Mouse (Mus musculus): ENCODE results near the gene Psenen.

Gene Psenen

DNA sequence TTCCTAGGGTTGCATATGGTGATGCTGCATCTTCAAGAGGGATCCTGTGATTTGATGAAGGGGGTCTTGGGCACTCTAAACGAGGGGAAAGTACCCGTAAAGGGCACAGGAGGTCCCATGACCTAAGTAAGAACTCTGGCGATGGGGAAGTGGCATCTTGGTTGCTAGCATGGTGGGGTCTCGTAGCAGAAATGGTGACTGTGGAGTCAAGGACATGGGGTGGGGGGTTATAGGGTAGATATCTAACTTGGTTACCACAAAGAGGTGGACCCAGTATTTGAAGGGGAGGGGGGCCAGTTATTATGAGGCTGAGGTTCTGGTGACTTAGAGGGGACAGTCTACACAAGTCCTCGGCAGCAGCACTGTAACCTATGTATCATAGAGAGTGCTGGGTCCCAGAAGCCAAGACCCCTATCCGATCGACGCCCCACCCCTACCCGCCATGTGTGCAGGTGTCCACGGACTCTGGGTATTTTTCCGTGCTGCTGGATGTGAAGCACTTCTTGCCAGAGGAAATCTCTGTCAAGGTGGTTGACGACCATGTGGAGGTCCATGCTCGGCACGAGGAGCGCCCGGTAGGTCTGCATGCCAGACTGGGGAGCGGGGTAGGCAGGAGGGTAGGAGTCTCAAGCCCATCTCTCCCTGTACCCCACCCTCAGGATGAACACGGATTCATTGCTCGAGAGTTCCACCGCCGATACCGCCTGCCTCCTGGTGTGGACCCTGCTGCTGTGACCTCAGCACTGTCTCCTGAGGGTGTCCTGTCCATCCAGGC is 9.4 kb downstream of the Psenen start:
- DNase-seq (ENCODE audit: low spot score in 2 of 2): no peak

DNA sequence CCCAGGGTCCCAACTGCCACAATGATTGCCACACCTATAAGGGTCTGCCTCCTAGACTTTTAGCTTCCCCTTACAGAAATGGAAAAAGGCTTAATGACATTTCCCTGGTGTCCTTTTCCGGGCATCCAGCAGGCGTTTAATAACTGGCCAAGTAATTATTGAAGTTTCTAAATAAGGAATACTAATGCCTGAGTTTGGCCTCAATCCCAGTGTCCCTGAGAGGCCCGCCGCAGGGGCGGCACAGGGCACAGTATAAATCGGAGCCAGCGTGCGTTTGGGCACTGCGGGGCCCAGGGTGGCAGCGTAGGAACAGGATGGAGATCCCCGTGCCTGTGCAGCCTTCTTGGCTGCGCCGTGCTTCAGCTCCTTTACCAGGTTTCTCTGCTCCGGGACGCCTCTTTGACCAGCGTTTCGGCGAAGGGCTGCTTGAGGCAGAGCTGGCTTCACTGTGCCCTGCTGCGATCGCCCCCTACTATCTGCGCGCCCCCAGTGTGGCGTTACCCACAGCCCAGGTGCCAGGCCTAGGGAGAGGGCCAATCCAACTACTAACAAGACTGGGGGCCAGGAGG is 10.3 kb downstream of the Psenen start:
- peak in 1 of 2 experiments; percentile 48 for DNase-seq (ENCODE audit: low spot score in 2 of 2)

DNA sequence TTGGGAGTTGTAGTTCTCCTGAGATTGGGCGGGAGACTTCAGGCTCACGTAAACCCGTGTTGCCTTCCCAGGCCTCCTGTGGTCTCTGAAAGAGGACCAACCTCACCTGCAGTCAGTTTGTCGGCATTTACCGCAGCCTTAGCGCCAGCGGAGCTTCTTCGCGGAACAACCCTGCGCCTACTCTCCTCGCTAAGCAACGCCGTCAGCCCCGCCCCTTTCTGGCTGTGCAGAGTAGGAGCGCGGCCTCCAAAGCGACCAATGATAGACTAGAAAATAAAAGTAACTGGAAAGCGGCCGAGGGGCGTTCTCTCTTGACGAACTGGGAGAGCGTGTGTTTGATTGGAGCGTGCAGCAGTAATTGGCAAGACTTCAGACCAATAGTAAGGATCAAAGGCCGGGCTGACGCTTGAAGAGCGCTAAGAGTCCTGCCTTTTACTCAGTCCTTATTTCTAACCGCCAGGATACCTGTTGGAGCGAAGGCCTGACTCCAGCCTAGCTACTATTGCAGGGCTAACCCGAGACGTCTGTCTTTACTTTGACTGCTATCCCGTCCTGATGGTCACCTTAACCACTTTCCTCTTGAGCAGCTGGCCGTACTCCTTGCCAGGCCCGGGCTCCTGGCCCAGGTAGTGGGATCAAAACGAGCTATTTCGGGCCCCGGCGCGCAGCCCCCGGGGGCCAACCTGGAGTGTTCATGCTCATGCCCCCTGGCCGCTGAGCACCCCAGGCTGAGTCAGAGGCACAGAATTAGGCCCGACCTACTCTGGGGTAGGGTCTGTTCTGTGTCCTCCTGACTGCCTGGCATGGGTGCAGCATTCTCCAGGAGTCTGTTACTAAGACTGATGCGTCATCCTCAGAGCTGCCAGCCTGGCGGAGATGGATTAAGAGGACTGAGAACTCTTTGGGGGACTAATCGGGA is 11.1 kb downstream of the Psenen start, which contains the start of the genes Hspb6 and Proser3:
Hspb6 (plus strand) TSS at position 77 of the 919 bp plus-strand sequence.
Proser3 (minus strand) TSS at position 198 of the 919 bp plus-strand sequence.
- DNase-seq (ENCODE audit: low spot score in 2 of 2): peak; percentile 95

DNA sequence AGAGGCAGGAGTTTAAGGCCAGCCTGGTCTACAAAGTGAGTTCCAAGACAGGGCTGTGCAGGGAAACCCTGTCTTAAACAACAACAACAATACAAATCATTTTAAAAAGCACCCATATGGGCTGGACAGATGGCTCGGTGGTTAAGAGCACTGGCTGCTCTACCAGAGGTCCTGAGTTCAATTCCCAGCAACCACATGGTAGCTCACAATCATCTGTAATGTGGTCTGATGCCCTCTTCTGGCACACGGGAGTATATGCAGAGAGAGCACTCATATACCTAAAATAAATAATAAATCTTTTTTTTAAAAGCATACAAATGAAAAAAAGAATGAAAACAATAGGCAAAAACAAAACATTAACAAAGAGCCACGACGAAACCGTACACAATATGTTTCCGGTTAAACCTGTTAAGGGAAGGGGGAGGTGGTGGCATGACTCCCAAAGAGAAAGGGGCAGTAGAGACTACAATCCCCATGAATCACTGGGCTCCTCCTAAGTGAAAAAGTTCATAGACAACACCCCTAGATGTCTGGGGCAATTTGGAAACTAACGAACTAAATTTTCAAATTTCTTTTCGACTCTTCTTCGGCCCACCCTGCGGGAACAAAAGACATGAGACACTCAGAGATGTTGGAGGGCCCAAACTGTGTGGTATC is 11.9 kb downstream of the Psenen start:
- DNase-seq (ENCODE audit: low spot score in 2 of 2): no peak

DNA sequence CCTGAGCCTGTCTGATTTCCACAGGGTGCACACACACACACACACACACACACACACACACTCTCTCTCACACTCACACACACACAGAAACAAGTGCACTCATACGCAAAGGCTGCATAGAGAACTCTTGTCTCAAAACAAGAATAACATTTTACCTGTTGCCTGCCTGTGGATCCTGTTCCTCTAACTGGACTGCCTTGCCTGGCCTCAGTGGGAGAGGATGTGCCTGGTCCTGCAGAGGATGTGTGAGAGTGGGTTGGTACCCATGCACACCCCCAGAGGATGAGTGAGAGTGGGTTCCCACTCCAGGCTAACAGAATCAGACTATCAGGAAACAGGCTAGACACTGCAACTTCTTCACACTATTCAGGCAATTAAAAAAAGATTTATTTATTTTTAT is 12.8 kb downstream of the Psenen start:
- no peak for DNase-seq (ENCODE audit: low spot score in 2 of 2)

DNA sequence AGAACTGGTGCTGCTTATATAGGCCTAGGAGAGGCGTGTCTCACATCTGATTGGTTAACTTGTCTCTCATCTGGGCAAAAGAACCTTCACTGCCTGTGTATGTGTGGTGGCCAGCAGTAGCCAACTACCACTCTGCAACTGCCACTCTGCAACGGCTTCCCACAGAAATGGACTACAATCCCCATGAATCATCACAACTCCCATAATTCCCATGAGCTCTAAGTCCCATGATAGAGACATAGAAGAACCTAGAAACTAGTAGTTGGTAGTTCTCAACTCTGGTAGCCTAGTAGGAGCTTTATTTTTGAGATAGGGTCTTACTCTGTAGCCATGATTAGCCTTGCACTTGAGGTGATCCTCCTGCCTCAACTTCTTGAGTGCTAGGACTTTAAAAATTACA is 13.5 kb downstream of the Psenen start:
- DNase-seq (ENCODE audit: low spot score in 2 of 2): no peak

DNA sequence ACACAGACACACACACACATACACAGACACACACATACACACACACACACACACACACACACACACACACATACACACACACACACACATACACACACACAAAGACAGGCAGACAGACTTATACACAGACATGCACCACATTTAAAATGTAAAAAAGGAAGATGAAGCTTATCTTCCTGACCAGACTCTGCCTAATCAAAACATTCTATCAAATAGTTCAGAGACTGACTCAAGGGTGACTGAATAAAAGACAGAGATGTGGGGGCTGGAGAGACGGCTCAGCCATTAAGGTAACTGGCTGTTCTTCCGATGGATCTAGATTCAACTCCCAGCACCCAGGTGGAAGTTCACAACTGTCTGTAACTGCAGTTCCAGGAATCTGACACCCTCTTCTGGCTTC is 19.1 kb downstream of the Psenen start:
- DNase-seq (ENCODE audit: low spot score in 2 of 2): no peak

DNA sequence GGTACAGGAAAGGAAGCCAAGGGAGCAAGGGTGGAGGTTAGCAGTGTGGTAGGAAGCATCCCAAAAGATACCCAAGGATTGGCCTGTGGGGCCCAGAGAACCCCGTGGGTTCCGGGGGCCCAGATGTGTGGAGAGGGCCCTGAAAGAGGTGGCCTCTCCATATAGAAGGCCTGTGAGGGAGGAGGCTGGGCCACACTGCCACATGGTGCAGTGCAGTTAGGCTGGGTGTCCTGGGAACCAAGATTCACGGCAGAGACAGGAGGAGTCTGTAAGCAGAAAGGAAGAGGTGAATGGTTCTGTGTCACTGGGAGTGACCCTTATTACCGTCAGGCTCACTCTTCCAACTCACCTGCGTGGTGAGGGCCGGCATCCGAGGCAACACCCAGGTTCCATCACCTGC is 22.9 kb downstream of the Psenen start:
- no peak for DNase-seq (ENCODE audit: low spot score in 2 of 2)

DNA sequence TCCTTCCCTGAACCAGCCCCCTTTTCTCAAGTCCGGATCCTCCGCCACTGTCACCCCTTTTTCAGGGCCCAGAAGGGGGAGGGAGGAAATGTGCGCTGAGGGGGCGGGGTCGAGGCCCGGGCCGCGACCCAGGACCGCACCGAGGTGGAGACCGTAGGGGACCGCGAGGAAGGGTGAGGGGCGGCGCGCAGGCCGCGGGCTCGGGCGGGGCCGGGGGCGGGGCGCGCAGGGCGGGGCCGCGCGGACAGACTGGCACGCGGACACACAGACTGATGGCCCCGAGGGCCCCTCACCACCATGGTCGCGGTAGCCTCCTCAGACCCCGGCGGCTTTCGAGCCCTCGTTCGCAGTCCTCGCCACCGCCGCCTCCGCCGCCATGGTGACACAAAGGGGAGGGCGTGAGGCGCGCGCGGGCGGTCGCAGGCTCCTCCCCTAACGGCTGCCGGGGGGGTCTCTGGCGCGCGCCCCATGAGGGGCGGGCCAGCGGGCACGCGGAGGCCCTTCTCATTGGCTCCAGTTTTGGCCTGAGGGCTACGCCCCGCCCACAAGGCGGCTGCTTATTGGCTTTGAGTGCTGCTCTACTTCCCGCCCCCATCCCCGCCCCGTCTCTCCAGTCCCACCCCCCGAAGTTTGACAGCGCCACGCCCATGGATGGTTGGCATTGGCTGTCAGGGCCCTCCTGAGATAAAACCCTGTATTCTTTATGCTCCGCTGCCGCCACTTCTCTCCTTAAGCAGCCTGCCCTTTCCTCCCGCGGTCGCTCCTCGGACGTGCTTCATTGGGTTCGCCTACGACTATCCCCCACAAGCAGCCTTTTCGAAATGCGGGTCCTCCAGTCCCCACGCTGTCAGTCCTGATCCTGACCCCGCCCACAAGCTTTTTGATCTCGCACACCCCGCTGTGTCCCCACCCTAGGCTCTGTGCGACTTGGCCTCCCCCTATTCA is 28.5 kb downstream of the Psenen start, which contains the start of gene Arhgap33:
Arhgap33 (minus strand) TSS at position 428 of the 945 bp plus-strand sequence.
- peak; percentile 97 for DNase-seq (ENCODE audit: low spot score in 2 of 2)

DNA sequence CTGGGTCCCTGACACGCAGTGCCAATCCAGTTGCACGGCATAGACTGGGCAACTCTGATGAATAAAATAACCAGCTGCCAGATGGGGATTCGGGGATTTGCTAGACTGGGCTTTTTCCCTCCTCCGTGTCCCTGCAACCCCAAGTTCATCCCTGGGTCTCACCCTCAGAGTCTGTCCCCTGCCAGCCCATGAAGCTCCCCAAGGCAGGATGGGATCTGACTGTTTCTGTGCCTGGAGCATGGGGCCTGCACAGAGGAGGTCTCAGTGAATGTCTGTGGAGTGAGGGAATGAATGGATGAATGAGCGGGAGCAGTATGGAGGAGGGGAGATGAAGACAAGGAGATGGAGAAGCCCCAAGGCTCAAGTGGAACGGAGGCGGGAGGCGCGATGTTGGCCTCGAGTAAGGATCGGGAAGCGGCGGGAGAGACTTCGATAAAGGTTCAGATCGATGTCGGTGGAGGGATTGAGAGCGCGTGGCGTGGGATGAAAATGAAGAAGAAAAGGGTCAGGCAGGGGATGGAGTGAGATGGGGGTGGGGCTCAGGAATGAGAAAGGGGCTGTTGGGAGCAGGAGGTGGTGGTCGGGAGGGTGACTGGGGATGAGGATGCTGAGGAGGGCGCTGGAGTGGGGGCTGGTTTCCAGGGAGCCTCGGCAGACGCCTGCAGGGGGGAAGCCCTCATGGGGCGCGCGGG is 29.3 kb downstream of the Psenen start:
- no peak for DNase-seq (ENCODE audit: low spot score in 2 of 2)

DNA sequence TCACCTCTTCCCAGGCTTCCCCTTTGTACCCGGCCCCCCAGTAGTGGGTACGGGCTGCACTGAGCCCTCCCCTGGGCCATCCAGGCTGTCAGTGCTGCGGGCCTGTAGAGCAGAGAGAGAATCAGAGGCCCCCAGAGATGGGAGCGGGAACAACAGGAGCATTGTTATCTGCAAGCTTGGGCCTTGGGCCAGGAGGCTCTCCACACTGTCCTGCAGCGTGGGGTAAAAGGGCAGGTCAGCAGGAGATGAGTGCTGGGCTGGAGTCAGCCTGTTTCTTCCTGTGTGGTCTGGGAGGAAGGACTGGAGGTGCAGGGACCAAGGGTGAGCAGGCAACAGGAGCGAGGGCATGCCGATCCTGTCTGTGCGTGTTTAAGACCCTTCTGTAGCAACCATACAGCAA is 30.5 kb downstream of the Psenen start:
- no peak for DNase-seq (ENCODE audit: low spot score in 2 of 2)

DNA sequence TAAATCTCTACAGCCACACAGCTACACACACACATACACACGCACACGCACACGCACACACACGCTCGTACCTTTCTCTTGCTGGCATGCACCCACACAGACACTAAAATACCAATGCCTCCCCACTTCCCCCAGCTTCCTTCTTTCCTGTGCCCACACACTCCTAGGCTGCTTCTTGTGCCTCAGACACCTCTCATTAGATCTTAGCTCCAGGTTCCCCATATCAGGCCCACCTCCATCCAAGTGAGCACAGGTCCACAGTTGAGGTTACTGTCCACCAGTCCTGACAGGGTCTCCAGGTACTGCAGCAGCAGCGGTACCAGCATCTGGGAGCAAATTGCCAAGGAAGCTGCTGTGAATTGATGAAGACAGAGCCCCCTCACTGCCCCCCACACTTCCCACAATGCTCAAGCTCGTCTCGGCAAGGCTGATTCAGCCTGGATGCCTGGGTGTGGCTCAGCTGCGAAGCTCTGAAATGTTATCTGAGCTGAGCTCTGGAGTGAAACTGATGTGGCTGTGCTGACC is 32.1 kb downstream of the Psenen start:
- DNase-seq (ENCODE audit: low spot score in 2 of 2): no peak

DNA sequence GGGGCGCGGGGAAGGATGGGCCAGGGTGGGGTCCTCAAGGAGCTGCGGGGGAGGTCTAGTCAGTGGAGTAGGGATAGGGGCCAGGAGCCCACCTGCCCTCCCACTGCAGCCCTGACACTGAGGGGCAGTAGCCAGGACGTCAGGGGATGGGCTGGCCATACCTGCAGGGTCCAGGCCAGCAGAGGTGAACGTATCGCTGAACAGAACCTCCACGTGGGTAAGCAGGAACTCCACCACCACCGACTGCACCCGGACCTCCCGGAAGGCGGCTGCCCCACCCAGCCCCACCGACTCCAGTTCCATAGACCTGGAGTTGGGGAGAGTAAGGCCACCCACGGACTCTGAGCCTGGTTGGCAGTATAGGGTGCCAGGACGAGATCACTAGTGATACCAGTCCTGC is 36.4 kb downstream of the Psenen start:
- no peak for DNase-seq (ENCODE audit: low spot score in 2 of 2)

DNA sequence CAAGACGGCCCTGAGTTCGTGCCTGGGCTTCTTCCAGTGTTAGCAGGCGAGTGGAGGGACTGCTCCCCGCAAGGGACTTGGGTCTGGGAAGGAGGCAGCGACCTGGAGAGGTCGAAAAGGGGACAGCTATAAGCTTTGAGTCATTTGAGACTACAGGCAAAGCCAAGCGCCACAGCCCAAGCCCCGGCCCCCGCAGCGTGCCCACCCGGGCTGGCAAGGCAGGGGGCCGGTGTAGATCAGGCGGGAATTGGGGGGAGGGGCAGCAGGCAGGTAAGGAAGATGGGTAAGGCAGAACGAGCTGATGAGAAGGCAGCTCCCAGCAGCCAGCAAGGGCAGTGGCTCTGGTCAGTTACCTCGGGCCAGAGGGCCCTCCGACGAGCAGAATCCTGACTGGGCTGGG is 37.0 kb downstream of the Psenen start:
- no peak for DNase-seq (ENCODE audit: low spot score in 2 of 2)

DNA sequence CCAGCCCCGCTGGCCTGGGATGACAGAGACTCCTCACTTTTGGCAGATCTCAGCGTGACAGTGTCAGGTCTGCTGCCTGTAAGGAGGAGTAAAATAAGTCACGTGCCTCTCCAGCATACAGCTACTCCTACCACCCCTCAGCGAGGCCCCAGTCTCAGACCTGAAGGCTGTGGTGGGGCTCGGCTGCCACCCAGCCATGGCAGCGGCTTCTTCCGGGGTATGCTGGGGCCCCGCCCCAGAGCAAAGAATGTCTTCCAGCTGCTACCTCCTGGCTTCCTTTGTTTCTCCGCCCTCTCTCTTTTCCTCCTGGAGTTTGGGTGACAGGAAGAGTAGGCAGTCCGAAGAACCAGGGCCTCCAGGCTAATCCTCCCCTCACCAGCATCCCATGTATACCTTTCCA is 37.5 kb downstream of the Psenen start:
- no peak for DNase-seq (ENCODE audit: low spot score in 2 of 2)

DNA sequence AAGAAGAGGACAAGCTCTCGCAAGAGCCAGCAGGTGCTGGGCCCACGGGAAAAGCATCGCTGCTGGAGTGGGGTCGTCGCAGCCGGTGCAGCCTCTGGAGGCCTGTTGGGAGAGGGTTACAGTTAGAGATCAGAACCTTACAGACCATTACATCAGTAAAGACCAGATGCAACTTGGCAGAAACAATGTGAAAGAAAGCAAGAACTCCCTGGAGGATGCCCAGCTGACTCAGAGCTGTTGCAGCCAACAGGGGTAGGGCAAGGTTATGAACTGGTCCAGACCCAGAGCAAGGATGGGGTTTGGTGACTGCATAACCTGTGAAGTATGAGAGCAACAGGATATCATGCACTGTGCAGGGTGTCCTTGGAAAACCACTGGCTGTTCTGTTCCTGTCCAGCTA is 38.9 kb downstream of the Psenen start:
- no peak for DNase-seq (ENCODE audit: low spot score in 2 of 2)

DNA sequence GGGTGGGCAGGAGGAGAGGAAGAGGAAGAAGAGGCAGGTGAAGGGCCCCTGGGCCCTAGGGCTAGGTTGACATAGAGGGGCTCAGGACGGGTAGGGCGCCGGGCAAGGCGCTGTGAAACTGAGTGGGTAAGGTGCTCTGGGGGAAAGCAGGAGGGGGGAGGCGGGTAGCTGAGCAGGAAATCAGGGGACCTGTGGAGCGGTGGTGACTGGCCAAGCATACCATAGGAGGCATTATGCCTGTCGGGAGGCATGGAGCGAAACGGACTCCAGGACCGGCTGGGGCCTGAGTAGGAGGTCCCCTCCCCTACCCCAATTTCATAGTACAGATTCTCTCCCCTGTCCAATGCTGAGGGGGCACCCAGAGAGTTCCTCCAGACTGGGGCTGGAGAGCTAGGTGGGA is 40.6 kb downstream of the Psenen start:
- DNase-seq (ENCODE audit: low spot score in 2 of 2): no peak

DNA sequence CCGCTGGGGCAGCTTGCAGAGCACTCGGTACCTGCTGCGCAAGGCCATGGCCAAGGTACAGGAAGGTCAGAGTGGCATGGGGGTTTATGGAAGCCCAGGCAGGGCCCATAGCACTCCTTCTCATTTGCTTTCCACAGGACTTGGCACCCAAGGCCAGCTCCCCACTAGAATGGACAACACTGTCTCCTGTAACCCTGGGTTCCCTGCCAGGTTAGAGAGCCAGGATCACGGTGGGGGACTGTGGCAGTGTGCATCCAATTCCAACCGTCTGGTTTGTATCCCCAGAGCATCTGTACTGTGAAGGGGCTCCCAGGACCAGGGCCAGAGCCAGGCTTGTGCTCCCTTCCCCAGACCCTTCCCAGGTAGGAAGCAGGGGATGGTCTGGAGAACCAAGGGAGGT is 42.6 kb downstream of the Psenen start:
- no peak for DNase-seq (ENCODE audit: low spot score in 2 of 2)

DNA sequence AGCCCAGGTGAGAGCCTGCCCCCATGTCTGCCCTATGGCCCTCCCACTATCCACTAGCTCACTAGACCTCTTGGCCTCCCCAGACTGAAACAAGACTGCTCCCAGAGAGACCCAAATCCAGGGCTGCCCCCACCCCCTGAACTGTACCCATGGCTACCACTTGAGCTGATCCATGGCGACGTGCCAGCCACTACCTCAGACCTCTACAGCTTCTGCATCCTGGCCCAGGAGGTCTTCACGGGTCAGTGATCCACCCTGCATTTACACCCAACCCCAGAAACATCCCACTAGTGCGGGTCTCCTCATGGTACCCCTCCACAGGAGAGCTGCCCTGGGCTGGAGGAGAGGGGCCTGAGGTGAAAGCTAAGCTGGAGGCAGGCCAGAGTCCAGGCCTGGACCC is 43.0 kb downstream of the Psenen start:
- no peak for DNase-seq (ENCODE audit: low spot score in 2 of 2)

DNA sequence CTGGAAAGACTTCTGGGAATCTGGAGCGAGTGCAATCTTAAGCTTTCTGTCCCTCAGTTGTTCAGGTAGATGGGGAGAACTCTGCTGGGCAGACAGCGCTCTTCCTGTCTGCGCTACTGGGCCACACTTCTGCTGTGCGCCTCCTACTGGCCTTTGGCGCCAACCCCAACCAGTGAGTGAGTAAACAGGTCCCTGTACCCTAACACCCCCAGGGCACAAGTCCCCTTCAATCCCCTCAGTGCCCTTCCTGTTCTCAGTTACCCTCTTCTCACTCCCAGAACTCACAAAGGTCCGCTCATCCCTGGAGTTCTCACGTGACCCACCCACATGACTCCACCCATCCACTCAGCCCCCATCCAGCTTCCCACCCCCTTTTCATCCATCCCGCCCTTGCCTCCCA is 45.1 kb downstream of the Psenen start:
- no peak for DNase-seq (ENCODE audit: low spot score in 2 of 2)
